Mouse (Mus musculus) megakaryocyte, embryonic 14.5 days (primary cell): ENCODE results near the gene Ano2.

Experiments used
- FLI1 ChIP-seq: IDR thresholded peaks from 2 replicates; pipeline ENCODE4 v1.6.1; 2012; ENCODE audit warnings: low read length, inconsistent platforms, mixed read lengths
- GATA1 ChIP-seq: IDR thresholded peaks from 3 replicates; pipeline ENCODE4 v1.6.1; 2012; ENCODE audit warnings: mixed read lengths, low read length, inconsistent platforms, borderline replicate concordance

DNA sequence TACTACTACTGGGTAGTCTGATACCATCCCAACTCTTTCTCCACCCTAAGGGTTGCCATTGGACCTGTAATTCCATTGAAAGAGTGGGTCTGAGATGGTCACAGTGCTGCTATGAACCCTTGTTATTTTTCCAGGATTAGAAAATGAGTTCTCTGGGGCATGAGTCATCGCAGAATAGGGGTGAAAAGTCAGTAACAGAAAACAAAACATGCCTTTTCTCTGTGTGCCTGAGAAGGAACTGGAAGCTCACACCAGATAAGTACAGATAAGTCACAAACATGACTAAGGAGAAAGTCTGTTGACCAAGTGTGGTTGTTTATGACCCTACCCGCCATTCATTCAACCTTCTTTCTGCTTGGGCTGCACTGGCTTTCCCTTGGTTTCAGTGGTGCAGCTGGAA, 345.4 kb downstream of the Ano2 start:
- TF ChIP-seq GATA1 (no peak), FLI1 (no peak)
